Mouse (Mus musculus): ENCODE results near the gene Gpd2. TPM values are rescaled to one million over a fixed set of nuclear protein-coding genes. Genes with fewer than 3 reads are reported as not detected.
A peak's percentile ranks its signal among the peaks of the same experiment; 100 is the strongest.

Gpd2 gene
- total and polyA plus RNA-seq, 3 experiments, result 10.2 to 130 (median 102) TPM

- DNase-seq, result no peak
These were observed 12.7 kb downstream of the Gpd2 start for GRCm38 (mm10) chr2:57250113-57250512.

GRCm38 (mm10) chr2:57251636-57252317 is 14.3 kb downstream of the Gpd2 start:
- no peak for DNase-seq

GRCm38 (mm10) chr2:57252542-57253301 is 15.3 kb downstream of the Gpd2 start:
- peak; percentile 22 for DNase-seq

- DNase-seq, result no peak
These were observed 16.8 kb downstream of the Gpd2 start for GRCm38 (mm10) chr2:57254267-57254666.

GRCm38 (mm10) chr2:57255153-57255670 is 17.8 kb downstream of the Gpd2 start:
- no peak for DNase-seq

- no peak for DNase-seq
These were observed 18.4 kb downstream of the Gpd2 start for GRCm38 (mm10) chr2:57255836-57256235.

GRCm38 (mm10) chr2:57256459-57256858 is 19.0 kb downstream of the Gpd2 start:
- DNase-seq, result no peak

GRCm38 (mm10) chr2:57261286-57262077 is 24.0 kb downstream of the Gpd2 start:
- DNase-seq, result no peak

GRCm38 (mm10) chr2:57263431-57263830 is 26.0 kb downstream of the Gpd2 start:
- no peak for DNase-seq

- no peak for DNase-seq
These were observed 27.5 kb downstream of the Gpd2 start for GRCm38 (mm10) chr2:57264912-57265311.

- no peak for DNase-seq
These were observed 29.4 kb downstream of the Gpd2 start for GRCm38 (mm10) chr2:57266679-57267393.

GRCm38 (mm10) chr2:57267394-57267716 is 29.9 kb downstream of the Gpd2 start:
- DNase-seq, result no peak

- DNase-seq, result no peak
These were observed 30.5 kb downstream of the Gpd2 start for GRCm38 (mm10) chr2:57267896-57268295.

GRCm38 (mm10) chr2:57268839-57269238 is 31.4 kb downstream of the Gpd2 start:
- no peak for DNase-seq

- DNase-seq, result no peak
These were observed 32.4 kb downstream of the Gpd2 start for GRCm38 (mm10) chr2:57269690-57270435.

- no peak for DNase-seq
These were observed 42.8 kb downstream of the Gpd2 start for GRCm38 (mm10) chr2:57280190-57280723.

- no peak for DNase-seq
These were observed 46.4 kb downstream of the Gpd2 start for GRCm38 (mm10) chr2:57283791-57284190.

- no peak for DNase-seq
These were observed 47.8 kb downstream of the Gpd2 start for GRCm38 (mm10) chr2:57285197-57285596.

GRCm38 (mm10) chr2:57287986-57288385 is 50.6 kb downstream of the Gpd2 start:
- DNase-seq, result no peak

GRCm38 (mm10) chr2:57293571-57293970 is 56.1 kb downstream of the Gpd2 start:
- DNase-seq, result no peak

- no peak for DNase-seq
These were observed 58.6 kb downstream of the Gpd2 start for GRCm38 (mm10) chr2:57296069-57296468.

Measured in adrenal gland, adult 2 months (tissue).